Mouse (Mus musculus) megakaryocyte, embryonic 14.5 days (primary cell): ENCODE results near the gene Tfap2a.

ENCODE experiments used
- FLI1 ChIP-seq: IDR thresholded peaks from 2 replicates; pipeline ENCODE4 v1.6.1; 2012; ENCODE audit warnings: low read length, inconsistent platforms, mixed read lengths
- GATA1 ChIP-seq: IDR thresholded peaks from 3 replicates; pipeline ENCODE4 v1.6.1; 2012; ENCODE audit warnings: mixed read lengths, low read length, inconsistent platforms, borderline replicate concordance

DNA sequence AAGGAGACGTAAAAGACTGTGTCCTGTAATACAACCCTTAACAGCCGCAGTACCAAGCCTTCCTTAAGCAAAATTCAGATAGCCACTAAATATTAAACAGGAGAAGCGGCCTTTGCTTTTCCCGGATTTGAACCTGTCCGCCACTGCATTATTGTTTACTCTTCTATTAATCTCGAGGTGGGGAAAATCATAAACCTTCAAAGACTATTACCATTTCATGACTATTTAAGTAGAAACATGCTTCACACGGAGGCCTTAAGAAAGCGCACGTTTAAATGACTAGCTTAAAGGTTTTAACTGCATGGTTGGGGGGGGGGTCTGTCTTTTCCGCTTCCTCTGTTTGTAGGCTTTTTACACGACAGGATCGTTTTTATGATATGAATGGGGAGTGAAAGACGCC lies 9.1 kb downstream of the Tfap2a start:
- TF ChIP-seq FLI1 (no peak), GATA1 (no peak)
